Mouse (Mus musculus) forebrain, embryonic 10.5 days (tissue): ENCODE data around the gene Sgms1. TPM values are rescaled to one million over a fixed set of nuclear protein-coding genes. Genes with fewer than 3 reads are reported as not detected.

Experiments used
- DNase-seq: peaks from one replicate; pipeline ENCODE4 v3.0.0-alpha.2; 2017; ENCODE audit warnings: low spot score; ENCODE audit errors: extremely low spot score
- H3K27ac ChIP-seq: fragments of 300-500 bp; sonication (generic); 2 replicates; pipeline ENCODE4 v1.5.1; 2016; ENCODE audit warnings: mild to moderate bottlenecking
- H3K27me3 ChIP-seq: fragments of 300-500 bp; sonication (generic); 2 replicates; pipeline ENCODE4 v1.6.1; 2016; ENCODE audit warnings: mild to moderate bottlenecking; ENCODE audit not compliant: poor library complexity, severe bottlenecking
- H3K36me3 ChIP-seq: fragments of 300-500 bp; sonication (generic); replicated peaks from 2 replicates; pipeline ENCODE4 v1.6.1; 2016; ENCODE audit warnings: mild to moderate bottlenecking, moderate library complexity
- H3K4me1 ChIP-seq: fragments of 300-500 bp; sonication (generic); 2 replicates; pipeline ENCODE4 v1.6.1; 2016
- H3K4me3 ChIP-seq: fragments of 300-500 bp; sonication (generic); 2 replicates; pipeline ENCODE4 v1.5.1; 2016; ENCODE audit warnings: mild to moderate bottlenecking, moderate library complexity
- H3K9me3 ChIP-seq: fragments of 300-500 bp; sonication (generic); 2 replicates; pipeline ENCODE4 v1.6.1; 2016; ENCODE audit warnings: mild to moderate bottlenecking, moderate library complexity
- WGBS: fragments of 180-500 bp; shearing (Covaris S2); methylation state at CpG from one replicate; pipeline ENCODE4 v1.1.7; 2016; 5-methylcytosine and 5-hydroxymethylcytosine counted together
- polyA plus RNA-seq: library from polyadenylated mRNA; unstranded; fragments of >200 nt; fragmentation: Nextera tagmentation; extraction: Ambion mirVana; gene quantifications from 2 replicates; pipeline ENCODE4 v1.2.1, GENCODE M21; 2016

Sgms1 gene
- polyA plus RNA-seq, 1 experiment from 2014 or later = 15.1 TPM

GRCm38 (mm10) chr19:32173522-32174184, 215.9 kb downstream of the Sgms1 start:
- Histone ChIP-seq H3K27me3 (no peaks in the 10 kb centered on the region), H3K9me3 (no peaks in the 10 kb centered on the region), H3K4me1 (peaks cover 7% of the 10 kb centered on the region; the same call in 1 of the 2 replicates), H3K27ac (no peak overlapping the region), H3K36me3 (no peaks in the 10 kb centered on the region), H3K4me3 (no peak overlapping the region)
- DNase-seq = no peak
- 74% methylated on average over 6 of the region's 6 CpGs for WGBS

- Histone ChIP-seq H3K4me3 (no peak overlapping the region), H3K4me1 (peaks cover 7% of the 10 kb centered on the region; the same call in 1 of the 2 replicates), H3K9me3 (no peaks in the 10 kb centered on the region), H3K36me3 (no peaks in the 10 kb centered on the region), H3K27ac (no peak overlapping the region), H3K27me3 (no peaks in the 10 kb centered on the region)
- DNase-seq = no peak
- WGBS = 92% methylated on average over 5 of the region's 5 CpGs
Observed at GRCm38 (mm10) chr19:32172511-32172981, 217.0 kb downstream of the Sgms1 start.

GRCm38 (mm10) chr19:32171981-32172380, 217.5 kb downstream of the Sgms1 start:
- no peaks in the 10 kb centered on the region for H3K27me3 ChIP-seq
- H3K4me1 ChIP-seq = peaks cover 7% of the 10 kb centered on the region; the same call in 1 of the 2 replicates
- no peak overlapping the region for H3K27ac ChIP-seq
- H3K4me3 ChIP-seq = no peak overlapping the region
- DNase-seq = no peak
- WGBS = 94% methylated on average over 7 of the region's 7 CpGs
- no peaks in the 10 kb centered on the region for H3K9me3 ChIP-seq
- no peaks in the 10 kb centered on the region for H3K36me3 ChIP-seq

GRCm38 (mm10) chr19:32169634-32170540, 219.6 kb downstream of the Sgms1 start:
- Histone ChIP-seq H3K4me3 (no peak overlapping the region), H3K4me1 (peaks cover 7% of the 10 kb centered on the region; the same call in 1 of the 2 replicates), H3K27ac (no peak overlapping the region), H3K27me3 (no peaks in the 10 kb centered on the region), H3K9me3 (no peaks in the 10 kb centered on the region), H3K36me3 (no peaks in the 10 kb centered on the region)
- WGBS = 80% methylated on average over 8 of the region's 9 CpGs
- DNase-seq = peak; percentile 48

- H3K27me3 ChIP-seq = no peaks in the 10 kb centered on the region
- no peaks in the 10 kb centered on the region for H3K9me3 ChIP-seq
- no peaks in the 10 kb centered on the region for H3K36me3 ChIP-seq
- H3K4me3 ChIP-seq = no peak overlapping the region
- DNase-seq = no peak
- H3K4me1 ChIP-seq = no peaks in the 10 kb centered on the region; the same call in 1 of the 2 replicates
- 89% methylated on average over 9 of the region's 9 CpGs for WGBS
- no peak overlapping the region for H3K27ac ChIP-seq
Observed at GRCm38 (mm10) chr19:32168031-32168430, 221.5 kb downstream of the Sgms1 start.

GRCm38 (mm10) chr19:32166823-32167605, 222.5 kb downstream of the Sgms1 start:
- no peaks in the 10 kb centered on the region; the same call in 1 of the 2 replicates for H3K4me1 ChIP-seq
- no peak overlapping the region for H3K27ac ChIP-seq
- no peaks in the 10 kb centered on the region for H3K9me3 ChIP-seq
- no peak overlapping the region for H3K4me3 ChIP-seq
- H3K36me3 ChIP-seq = no peaks in the 10 kb centered on the region
- DNase-seq = no peak
- no peaks in the 10 kb centered on the region for H3K27me3 ChIP-seq
- 94% methylated on average over 13 of the region's 13 CpGs for WGBS

- no peaks in the 10 kb centered on the region for H3K27me3 ChIP-seq
- H3K36me3 ChIP-seq = no peaks in the 10 kb centered on the region
- WGBS = 86% methylated on average over 6 of the region's 6 CpGs
- H3K27ac ChIP-seq = no peak overlapping the region
- H3K9me3 ChIP-seq = no peaks in the 10 kb centered on the region
- no peak for DNase-seq
- no peaks in the 10 kb centered on the region; the same call in 1 of the 2 replicates for H3K4me1 ChIP-seq
- H3K4me3 ChIP-seq = no peak overlapping the region
Observed at GRCm38 (mm10) chr19:32165711-32166110, 223.8 kb downstream of the Sgms1 start.

- Histone ChIP-seq H3K4me3 (no peak overlapping the region), H3K27me3 (no peaks in the 10 kb centered on the region), H3K9me3 (no peaks in the 10 kb centered on the region), H3K36me3 (peaks cover 9% of the 10 kb centered on the region), H3K27ac (no peak overlapping the region), H3K4me1 (no peaks in the 10 kb centered on the region)
- WGBS = 93% methylated on average over 4 of the region's 4 CpGs
- no peak for DNase-seq
Observed at GRCm38 (mm10) chr19:32164128-32164527, 225.4 kb downstream of the Sgms1 start.

GRCm38 (mm10) chr19:32159944-32160343, 229.6 kb downstream of the Sgms1 start:
- Histone ChIP-seq H3K36me3 (peaks cover 13% of the 10 kb centered on the region), H3K27me3 (no peaks in the 10 kb centered on the region), H3K4me1 (no peaks in the 10 kb centered on the region), H3K9me3 (no peaks in the 10 kb centered on the region), H3K27ac (no peak overlapping the region), H3K4me3 (no peak overlapping the region)
- no peak for DNase-seq
- 94% methylated on average over 7 of the region's 7 CpGs for WGBS

- Histone ChIP-seq H3K4me1 (no peaks in the 10 kb centered on the region), H3K9me3 (no peaks in the 10 kb centered on the region), H3K27ac (no peak overlapping the region), H3K36me3 (peaks cover 13% of the 10 kb centered on the region), H3K4me3 (no peak overlapping the region), H3K27me3 (no peaks in the 10 kb centered on the region)
- 97% methylated on average over 1 of the region's 1 CpGs for WGBS
- DNase-seq = no peak
Observed at GRCm38 (mm10) chr19:32159168-32159567, 230.3 kb downstream of the Sgms1 start.

GRCm38 (mm10) chr19:32157045-32157444, 232.5 kb downstream of the Sgms1 start:
- H3K4me1 ChIP-seq = no peaks in the 10 kb centered on the region
- DNase-seq = no peak
- no peak overlapping the region for H3K27ac ChIP-seq
- H3K9me3 ChIP-seq = no peaks in the 10 kb centered on the region
- H3K4me3 ChIP-seq = no peak overlapping the region
- peaks cover 13% of the 10 kb centered on the region for H3K36me3 ChIP-seq
- 90% methylated on average over 6 of the region's 6 CpGs for WGBS
- no peaks in the 10 kb centered on the region for H3K27me3 ChIP-seq

- H3K27me3 ChIP-seq = no peaks in the 10 kb centered on the region
- no peak overlapping the region for H3K4me3 ChIP-seq
- WGBS = 84% methylated on average over 6 of the region's 6 CpGs
- no peaks in the 10 kb centered on the region for H3K9me3 ChIP-seq
- H3K27ac ChIP-seq = no peak overlapping the region
- H3K4me1 ChIP-seq = no peaks in the 10 kb centered on the region
- no peaks in the 10 kb centered on the region for H3K36me3 ChIP-seq
- no peak for DNase-seq
Observed at GRCm38 (mm10) chr19:32152529-32152928, 237.0 kb downstream of the Sgms1 start.
